Mouse (Mus musculus) kidney, adult 2 months (tissue): Measurements from ENCODE around the gene Otog.

Experiments
- CTCF ChIP-seq: fragments of 200-500 bp; conservative IDR thresholded peaks from 2 replicates; pipeline ENCODE4 v1.5.1; 2011; ENCODE audit warnings: low read depth, mild to moderate bottlenecking, control low read depth, low read length, moderate library complexity, mixed read lengths; ENCODE audit not compliant: insufficient read depth, insufficient read length
- POLR2A ChIP-seq: fragments of 200-500 bp; IDR thresholded peaks from one replicate; pipeline ENCODE4 v1.6.1; 2011; ENCODE audit warnings: low read depth, low read length, control low read depth

- TF ChIP-seq POLR2A (no peak), CTCF (no peak)
Measured at GRCm38 (mm10) chr7:46352748-46353147, 112.0 kb downstream of the Otog start.
